Mouse (Mus musculus) hindbrain, embryonic 11.5 days (tissue): ENCODE results near the gene Grin2b. TPM values are rescaled to one million over a fixed set of nuclear protein-coding genes. Genes with fewer than 3 reads are reported as not detected.

ENCODE experiments used
- ATAC-seq: fragments of 200-750 bp; cut with Nextera tagmentation; 2 replicates; pipeline ENCODE4 v1.8.0; 2017; ENCODE audit warnings: mild to moderate bottlenecking, moderate TSS enrichment, moderate library complexity; ENCODE audit not compliant: low FRiP score
- DNase-seq: peaks from one replicate; pipeline ENCODE4 v3.0.0-alpha.2; 2015; ENCODE audit warnings: low spot score
- H3K27ac ChIP-seq: fragments of 300-500 bp; sonication (generic); 2 replicates; pipeline ENCODE4 v1.5.1; 2014; ENCODE audit warnings: mild to moderate bottlenecking, low read depth, low read length
- H3K27me3 ChIP-seq: fragments of 300-500 bp; sonication (generic); 2 replicates; pipeline ENCODE4 v1.6.1; 2014; ENCODE audit warnings: mild to moderate bottlenecking, low read length, moderate library complexity, mixed read lengths; ENCODE audit not compliant: control insufficient read depth, insufficient read depth
- H3K36me3 ChIP-seq: fragments of 300-500 bp; sonication (generic); 2 replicates; pipeline ENCODE4 v1.6.1; 2014; ENCODE audit warnings: mild to moderate bottlenecking, low read length, moderate library complexity, mixed read lengths; ENCODE audit not compliant: control insufficient read depth, insufficient read depth
- H3K4me1 ChIP-seq: fragments of 300-500 bp; sonication (generic); replicated peaks from 2 replicates; pipeline ENCODE4 v1.6.1; 2014; ENCODE audit warnings: low read length, mixed read lengths; ENCODE audit not compliant: control insufficient read depth, insufficient read depth
- H3K4me2 ChIP-seq: fragments of 300-500 bp; sonication (generic); replicated peaks from 2 replicates; pipeline ENCODE4 v1.6.1; 2014; ENCODE audit warnings: mild to moderate bottlenecking, low read depth, low read length
- H3K4me3 ChIP-seq: fragments of 300-500 bp; sonication (generic); 2 replicates; pipeline ENCODE4 v1.5.1; 2014; ENCODE audit warnings: low read depth, low read length
- H3K9ac ChIP-seq: fragments of 300-500 bp; sonication (generic); 2 replicates; pipeline ENCODE4 v1.6.1; 2014; ENCODE audit warnings: low read depth, low read length
- H3K9me3 ChIP-seq: fragments of 300-500 bp; sonication (generic); 2 replicates; pipeline ENCODE4 v1.6.1; 2016; ENCODE audit warnings: low read length; ENCODE audit not compliant: control insufficient read depth
- WGBS: fragments of 180-500 bp; shearing (Covaris S2); extraction: QIAGEN DNeasy Blood & Tissue Kit; methylation state at CpG from one replicate; pipeline ENCODE4 v1.1.7; 2014; 5-methylcytosine and 5-hydroxymethylcytosine counted together
- polyA plus RNA-seq: library from polyadenylated mRNA; unstranded; fragments of >200 nt; fragmentation: Nextera tagmentation; extraction: Ambion mirVana; gene quantifications from 2 replicates; pipeline ENCODE4 v1.2.1, GENCODE M21; 2014

Grin2b gene
- polyA plus RNA-seq, 1 experiment from 2014 or later, result 2.0 TPM

- Histone ChIP-seq H3K27ac (no peak overlapping the region), H3K4me2 (no peak overlapping the region), H3K9me3 (no peaks in the 10 kb centered on the region), H3K4me3 (no peak overlapping the region), H3K4me1 (no peaks in the 10 kb centered on the region), H3K9ac (no peak overlapping the region), H3K27me3 (no peaks in the 10 kb centered on the region), H3K36me3 (no peaks in the 10 kb centered on the region)
- WGBS, result 60% methylated on average over 5 of the region's 5 CpGs
- DNase-seq, result no peak
- no peak for ATAC-seq
Observed at GRCm38 (mm10) chr6:135882611-135883010, 290.7 kb downstream of the Grin2b start.

DNA sequence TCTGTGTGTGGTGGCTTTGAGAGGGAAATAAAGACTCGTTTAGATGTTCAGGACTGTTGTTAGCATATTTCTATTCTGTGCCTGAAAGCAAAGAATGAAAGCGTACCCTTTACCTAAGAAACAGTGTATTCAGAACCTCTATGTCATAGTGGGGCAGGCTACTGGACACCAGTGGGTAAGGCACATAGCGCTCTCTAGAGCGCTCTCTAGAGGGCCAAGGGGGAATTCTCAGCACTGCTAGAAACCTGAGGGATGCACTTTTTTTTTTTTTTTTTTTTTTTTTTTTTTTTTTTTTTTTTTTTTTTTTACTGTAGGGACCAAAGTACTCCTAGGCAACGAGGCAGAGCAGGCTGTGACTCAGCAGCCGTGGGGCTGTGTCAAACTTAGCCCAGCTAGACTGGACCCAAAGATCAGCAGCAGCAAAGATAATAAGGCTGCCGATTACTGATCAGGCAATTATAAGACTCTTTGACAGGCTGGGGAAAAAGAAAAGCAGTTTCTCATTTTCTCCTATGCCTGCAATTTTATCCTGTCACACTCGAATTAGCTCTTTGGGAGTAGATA, 297.1 kb downstream of the Grin2b start:
- ATAC-seq (no peak), DNase-seq (no peak)
- no peaks in the 10 kb centered on the region for H3K4me1 ChIP-seq
- no peaks in the 10 kb centered on the region for H3K36me3 ChIP-seq
- 66% methylated on average over 8 of the region's 8 CpGs for WGBS
- H3K9me3 ChIP-seq, result no peaks in the 10 kb centered on the region
- H3K27ac ChIP-seq, result no peak overlapping the region
- H3K9ac ChIP-seq, result no peak overlapping the region
- H3K27me3 ChIP-seq, result no peaks in the 10 kb centered on the region
- no peak overlapping the region for H3K4me3 ChIP-seq
- H3K4me2 ChIP-seq, result no peak overlapping the region

DNA sequence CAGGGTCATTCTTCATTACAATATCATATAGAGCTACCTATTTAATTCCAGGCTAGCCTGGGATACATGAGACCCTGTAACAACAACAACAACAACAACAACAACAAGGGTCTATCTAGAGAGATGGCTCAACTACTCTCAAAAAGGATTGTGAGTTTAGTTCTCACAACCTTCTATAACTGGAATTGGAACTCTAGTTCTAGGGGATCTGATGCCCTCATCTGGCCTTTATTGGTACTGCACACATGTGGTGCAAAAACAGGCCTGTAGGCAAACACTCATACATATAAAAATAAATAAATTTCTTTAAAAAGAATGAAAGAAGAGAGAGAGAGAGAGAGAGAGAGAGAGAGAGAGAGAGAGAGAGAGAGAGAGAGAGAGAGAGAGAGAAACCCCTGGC, 298.7 kb downstream of the Grin2b start:
- H3K36me3 ChIP-seq, result no peaks in the 10 kb centered on the region
- H3K27me3 ChIP-seq, result no peaks in the 10 kb centered on the region
- H3K4me3 ChIP-seq, result no peak overlapping the region
- no peak overlapping the region for H3K27ac ChIP-seq
- H3K9me3 ChIP-seq, result no peaks in the 10 kb centered on the region
- DNase-seq (no peak), ATAC-seq (no peak)
- no peaks in the 10 kb centered on the region for H3K4me1 ChIP-seq
- H3K4me2 ChIP-seq, result no peak overlapping the region
- H3K9ac ChIP-seq, result no peak overlapping the region

DNA sequence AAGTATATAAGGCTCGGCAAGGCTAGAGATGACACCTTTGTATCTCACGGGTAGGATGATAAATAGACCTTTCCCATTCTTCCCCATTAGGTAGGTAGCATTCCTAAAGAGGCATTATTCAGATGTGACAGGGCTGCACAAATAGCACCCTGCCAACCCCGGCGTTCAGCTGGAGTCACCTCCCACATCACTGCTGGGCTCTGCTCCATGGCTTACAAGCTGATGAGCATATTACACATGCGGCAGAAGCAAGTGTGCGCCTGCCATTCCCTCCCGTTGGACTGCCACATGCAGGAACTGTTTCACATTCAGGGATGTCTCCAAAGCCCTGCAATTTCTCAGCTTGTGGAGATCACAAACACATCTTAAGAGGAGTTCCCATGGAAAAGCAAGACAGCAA, 307.5 kb downstream of the Grin2b start:
- Histone ChIP-seq H3K27me3 (no peaks in the 10 kb centered on the region), H3K9ac (no peak overlapping the region), H3K4me3 (no peak overlapping the region), H3K4me1 (no peaks in the 10 kb centered on the region), H3K9me3 (no peaks in the 10 kb centered on the region), H3K4me2 (no peak overlapping the region), H3K27ac (no peak overlapping the region), H3K36me3 (no peaks in the 10 kb centered on the region)
- no peak for DNase-seq
- no peak for ATAC-seq
- 77% methylated on average over 7 of the region's 7 CpGs for WGBS

GRCm38 (mm10) chr6:135863965-135864364, 309.3 kb downstream of the Grin2b start:
- Histone ChIP-seq H3K27me3 (no peaks in the 10 kb centered on the region), H3K9me3 (no peaks in the 10 kb centered on the region), H3K4me2 (no peak overlapping the region), H3K36me3 (no peaks in the 10 kb centered on the region), H3K27ac (no peak overlapping the region), H3K4me3 (no peak overlapping the region), H3K9ac (no peak overlapping the region), H3K4me1 (no peaks in the 10 kb centered on the region)
- WGBS, result 76% methylated on average over 5 of the region's 5 CpGs
- DNase-seq (no peak), ATAC-seq (no peak)

DNA sequence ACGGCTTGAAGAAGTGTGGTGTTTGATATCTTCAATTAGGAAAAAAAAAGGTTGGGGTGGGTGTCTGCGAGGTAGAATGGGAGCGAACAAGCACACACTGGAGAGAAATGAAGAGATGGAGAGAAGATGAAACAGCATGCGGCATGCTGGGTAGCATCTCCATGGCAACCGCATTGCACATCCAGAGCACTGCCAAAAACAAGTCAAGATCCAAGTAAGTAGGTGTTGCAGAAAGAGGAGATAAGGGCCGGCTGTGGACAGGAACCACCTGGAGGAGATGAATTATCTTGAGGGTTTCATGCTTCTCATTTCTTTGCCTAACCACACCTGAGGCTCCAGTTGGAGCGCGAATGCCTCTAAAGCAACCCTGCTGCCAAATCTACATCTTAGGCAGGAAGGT, 313.8 kb downstream of the Grin2b start:
- no peak overlapping the region for H3K4me2 ChIP-seq
- no peak overlapping the region for H3K9ac ChIP-seq
- no peaks in the 10 kb centered on the region for H3K4me1 ChIP-seq
- H3K27ac ChIP-seq, result no peak overlapping the region
- ATAC-seq, result no peak
- H3K4me3 ChIP-seq, result no peak overlapping the region
- H3K9me3 ChIP-seq, result no peaks in the 10 kb centered on the region
- H3K36me3 ChIP-seq, result no peaks in the 10 kb centered on the region
- H3K27me3 ChIP-seq, result no peaks in the 10 kb centered on the region
- DNase-seq, result no peak
- 59% methylated on average over 8 of the region's 8 CpGs for WGBS

- H3K36me3 ChIP-seq, result no peaks in the 10 kb centered on the region
- no peak for ATAC-seq
- H3K4me3 ChIP-seq, result no peak overlapping the region
- H3K27ac ChIP-seq, result no peak overlapping the region
- H3K4me2 ChIP-seq, result no peak overlapping the region
- WGBS, result 50% methylated on average over 8 of the region's 8 CpGs
- H3K9me3 ChIP-seq, result no peaks in the 10 kb centered on the region
- no peak overlapping the region for H3K9ac ChIP-seq
- H3K4me1 ChIP-seq, result no peaks in the 10 kb centered on the region
- no peak for DNase-seq
- H3K27me3 ChIP-seq, result no peaks in the 10 kb centered on the region
Observed at GRCm38 (mm10) chr6:135854173-135854591, 319.1 kb downstream of the Grin2b start.

DNA sequence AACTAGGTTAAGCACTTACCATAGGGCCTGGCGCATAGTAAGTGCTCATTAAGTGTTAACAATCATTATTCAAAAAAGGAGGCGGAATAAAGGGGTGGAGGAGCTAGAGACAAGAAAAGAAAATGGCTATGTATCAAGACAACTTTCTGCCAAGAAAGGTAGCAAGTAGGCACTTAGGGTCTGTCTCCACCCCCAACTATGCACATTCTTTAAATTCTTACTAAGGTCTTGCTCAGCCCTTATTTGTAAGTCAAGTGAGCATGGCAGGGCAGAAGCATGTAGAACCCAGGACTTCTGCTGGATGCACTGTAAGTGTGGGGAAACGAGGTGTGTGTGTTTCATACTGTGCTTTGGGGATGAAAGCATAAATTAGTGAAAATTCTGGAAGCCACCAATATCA, 329.6 kb downstream of the Grin2b start:
- no peak for ATAC-seq
- WGBS, result 86% methylated on average over 3 of the region's 3 CpGs
- no peaks in the 10 kb centered on the region for H3K36me3 ChIP-seq
- no peak overlapping the region for H3K9ac ChIP-seq
- no peak overlapping the region for H3K27ac ChIP-seq
- H3K27me3 ChIP-seq, result no peaks in the 10 kb centered on the region
- no peak overlapping the region for H3K4me2 ChIP-seq
- no peaks in the 10 kb centered on the region for H3K4me1 ChIP-seq
- no peak overlapping the region for H3K4me3 ChIP-seq
- no peak for DNase-seq
- H3K9me3 ChIP-seq, result no peaks in the 10 kb centered on the region

DNA sequence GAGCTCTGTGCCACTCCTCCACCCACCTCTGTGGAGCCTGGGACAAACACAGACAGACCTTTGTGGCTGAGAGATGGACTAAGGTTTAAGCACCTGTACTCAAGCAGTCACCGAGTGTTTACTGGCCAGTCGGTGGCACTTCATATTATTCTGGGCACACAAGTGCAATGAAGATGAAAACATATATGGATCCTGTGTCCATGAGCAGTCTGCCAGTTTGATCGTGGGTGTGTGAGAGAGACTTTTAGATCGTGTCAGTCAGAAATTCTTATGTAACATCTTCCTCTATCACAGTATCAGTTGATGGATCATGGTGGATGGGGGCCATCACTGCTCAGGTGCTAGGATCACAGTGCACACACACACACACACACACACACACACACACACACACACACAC, 337.0 kb downstream of the Grin2b start:
- Histone ChIP-seq H3K4me2 (no peak overlapping the region), H3K4me1 (no peaks in the 10 kb centered on the region), H3K9ac (no peak overlapping the region), H3K4me3 (no peak overlapping the region), H3K36me3 (no peaks in the 10 kb centered on the region), H3K27me3 (no peaks in the 10 kb centered on the region), H3K9me3 (no peaks in the 10 kb centered on the region), H3K27ac (no peak overlapping the region)
- 86% methylated on average over 4 of the region's 4 CpGs for WGBS
- no peak for DNase-seq
- no peak for ATAC-seq
